Mouse (Mus musculus) embryonic facial prominence, embryonic 12.5 days (tissue): ENCODE measurements at regions not wholly inside any gene's neighbourhood (a gene's known extent, or its start where the extent isn't known, plus 50 kb on each side); places are given as distances from the start of the nearest gene placed in this dataset.

Source experiments
- ATAC-seq: fragments of 200-750 bp; cut with Nextera tagmentation; 2 replicates; pipeline ENCODE4 v1.8.0; 2017; ENCODE audit not compliant: insufficient number of reproducible peaks, insufficient read depth, low FRiP score, low TSS enrichment
- H3K27ac ChIP-seq: fragments of 300-500 bp; sonication (generic); 2 replicates; pipeline ENCODE4 v1.5.1; 2016; ENCODE audit warnings: mild to moderate bottlenecking
- H3K27me3 ChIP-seq: fragments of 300-500 bp; sonication (generic); 2 replicates; pipeline ENCODE4 v1.6.1; 2016; ENCODE audit warnings: mild to moderate bottlenecking, moderate library complexity
- H3K36me3 ChIP-seq: fragments of 300-500 bp; sonication (generic); 2 replicates; pipeline ENCODE4 v1.6.1; 2016; ENCODE audit warnings: mild to moderate bottlenecking
- H3K4me1 ChIP-seq: fragments of 300-500 bp; sonication (generic); 2 replicates; pipeline ENCODE4 v1.6.1; 2016
- H3K4me2 ChIP-seq: fragments of 300-500 bp; sonication (generic); replicated peaks from 2 replicates; pipeline ENCODE4 v1.6.1; 2016; ENCODE audit warnings: mild to moderate bottlenecking, moderate library complexity
- H3K4me3 ChIP-seq: fragments of 300-500 bp; sonication (generic); 2 replicates; pipeline ENCODE4 v1.5.1; 2016; ENCODE audit warnings: mild to moderate bottlenecking
- H3K9ac ChIP-seq: fragments of 300-500 bp; sonication (generic); 2 replicates; pipeline ENCODE4 v1.6.1; 2016; ENCODE audit warnings: mild to moderate bottlenecking, moderate library complexity
- H3K9me3 ChIP-seq: fragments of 300-500 bp; sonication (generic); 2 replicates; pipeline ENCODE4 v1.6.1; 2016; ENCODE audit warnings: mild to moderate bottlenecking, moderate library complexity
- WGBS: fragments of 180-500 bp; shearing (Covaris S2); methylation state at CpG from one replicate; pipeline ENCODE4 v1.1.7; 2016; 5-methylcytosine and 5-hydroxymethylcytosine counted together

DNA sequence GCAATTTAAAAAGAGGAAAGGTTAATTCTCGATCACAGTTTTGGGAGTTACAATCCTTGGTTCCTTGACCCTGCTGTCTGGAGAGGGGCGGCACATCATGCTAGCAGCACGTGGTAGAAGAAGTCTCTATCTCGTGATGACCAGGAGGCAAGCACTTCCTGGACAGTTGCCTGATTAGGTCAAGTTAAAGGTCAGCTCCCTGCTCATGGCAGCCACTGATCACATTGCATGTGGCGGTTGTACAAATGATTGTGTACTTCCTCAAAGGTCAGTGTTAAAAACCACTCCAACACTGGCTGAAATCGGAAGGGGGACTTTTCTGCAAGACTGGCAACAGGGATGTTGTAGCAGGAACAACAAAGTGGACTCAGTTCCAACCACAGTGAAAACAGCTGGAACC is 192.3 kb downstream of the Ly86 start:
- Histone ChIP-seq H3K9ac (no peak overlapping the region), H3K4me3 (no peak overlapping the region), H3K4me1 (peaks cover 15% of the 10 kb centered on the region), H3K36me3 (no peaks in the 10 kb centered on the region), H3K27me3 (no peaks in the 10 kb centered on the region), H3K4me2 (no peak overlapping the region), H3K9me3 (no peaks in the 10 kb centered on the region), H3K27ac (no peak overlapping the region)
- 48% methylated on average over 6 of the region's 6 CpGs for WGBS
- ATAC-seq = no peak

DNA sequence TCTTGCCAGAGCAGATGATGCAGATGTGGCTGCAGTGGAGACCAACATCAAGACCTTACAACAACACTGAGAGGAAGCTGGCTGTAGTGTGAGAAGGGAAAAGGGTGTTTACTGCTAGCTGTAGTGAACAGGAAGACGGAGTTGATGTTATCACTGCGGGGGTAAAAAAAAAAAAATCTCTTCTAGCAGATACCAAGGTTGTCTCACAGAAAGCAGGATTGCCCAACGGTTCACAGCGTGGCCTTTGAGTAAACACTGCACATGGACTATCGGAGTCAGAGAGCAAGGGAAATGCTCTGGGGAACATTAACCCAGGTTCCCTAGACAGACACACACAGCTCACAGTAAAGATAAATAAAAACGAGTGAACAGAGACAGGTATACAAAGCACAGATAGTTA is 192.8 kb downstream of the Ly86 start:
- H3K27ac ChIP-seq = no peak overlapping the region
- no peaks in the 10 kb centered on the region for H3K36me3 ChIP-seq
- no peaks in the 10 kb centered on the region for H3K27me3 ChIP-seq
- no peak for ATAC-seq
- H3K4me2 ChIP-seq = no peak overlapping the region
- H3K9ac ChIP-seq = no peak overlapping the region
- peaks cover 15% of the 10 kb centered on the region for H3K4me1 ChIP-seq
- H3K9me3 ChIP-seq = no peaks in the 10 kb centered on the region
- no peak overlapping the region for H3K4me3 ChIP-seq
- 66% methylated on average over 6 of the region's 6 CpGs for WGBS

DNA sequence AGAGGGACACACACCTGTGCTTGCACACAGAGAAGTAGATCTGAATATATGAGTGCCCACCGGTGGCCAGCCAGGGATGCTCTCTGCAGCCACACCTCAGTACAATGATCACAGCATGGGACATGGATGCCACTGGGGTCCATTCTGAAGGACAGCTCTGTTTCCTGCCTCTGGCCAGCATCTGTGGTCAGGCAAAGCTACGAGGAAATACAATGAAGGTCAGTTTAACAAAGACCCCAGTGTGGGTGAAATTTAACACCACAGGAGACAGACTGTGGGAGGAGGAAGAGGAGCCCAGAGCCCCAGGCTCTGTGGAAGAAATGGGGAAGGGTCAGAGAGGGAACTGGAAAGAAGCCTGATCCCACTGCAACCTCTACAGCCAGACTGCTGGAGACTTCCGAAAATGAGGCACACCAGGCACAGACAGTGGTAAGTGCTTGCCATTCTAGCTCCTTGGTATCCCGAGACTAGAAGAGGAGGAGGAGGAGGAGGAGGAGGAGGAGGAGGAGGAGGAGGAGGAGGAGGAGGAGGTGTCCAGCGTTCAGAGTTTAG is 196.0 kb downstream of the Ly86 start:
- no peak overlapping the region for H3K9ac ChIP-seq
- no peaks in the 10 kb centered on the region for H3K36me3 ChIP-seq
- H3K27me3 ChIP-seq = no peaks in the 10 kb centered on the region
- H3K4me2 ChIP-seq = peak overlapping the region; percentile 30
- 0 out of 2 replicates have a peak, but pooled peaks have one; percentile 22 for ATAC-seq
- H3K4me3 ChIP-seq = no peak overlapping the region
- no peak overlapping the region for H3K27ac ChIP-seq
- H3K9me3 ChIP-seq = no peaks in the 10 kb centered on the region
- peaks cover 15% of the 10 kb centered on the region for H3K4me1 ChIP-seq
- WGBS = 5% methylated on average over 4 of the region's 5 CpGs

DNA sequence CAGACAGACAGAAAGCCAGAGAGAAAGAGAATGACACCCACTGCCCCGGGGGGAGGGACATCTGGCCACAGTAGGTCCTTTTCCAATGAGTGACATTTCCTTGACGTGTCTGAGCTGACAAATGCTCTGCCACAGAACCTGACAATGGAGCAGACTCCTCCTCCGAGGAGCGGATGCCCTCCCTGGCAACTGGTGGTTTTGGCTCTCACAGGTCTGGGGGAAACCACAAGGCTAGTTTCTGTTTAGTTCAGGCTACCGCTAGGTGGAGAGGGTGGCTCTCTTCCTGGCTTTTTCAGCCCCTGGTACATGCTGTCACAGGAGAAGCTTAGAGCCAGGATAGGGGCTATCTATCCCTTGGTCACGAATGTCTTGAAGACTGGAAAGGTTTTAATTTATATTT is 196.7 kb downstream of the Ly86 start:
- peak; percentile 69; the same call in 1 of the 2 replicates for ATAC-seq
- no peaks in the 10 kb centered on the region for H3K36me3 ChIP-seq
- WGBS = 5% methylated on average over 6 of the region's 6 CpGs
- no peak overlapping the region for H3K9ac ChIP-seq
- peak overlapping the region; percentile 30 for H3K4me2 ChIP-seq
- H3K4me1 ChIP-seq = peaks cover 15% of the 10 kb centered on the region
- no peaks in the 10 kb centered on the region for H3K27me3 ChIP-seq
- H3K4me3 ChIP-seq = no peak overlapping the region
- H3K9me3 ChIP-seq = no peaks in the 10 kb centered on the region
- no peak overlapping the region for H3K27ac ChIP-seq

DNA sequence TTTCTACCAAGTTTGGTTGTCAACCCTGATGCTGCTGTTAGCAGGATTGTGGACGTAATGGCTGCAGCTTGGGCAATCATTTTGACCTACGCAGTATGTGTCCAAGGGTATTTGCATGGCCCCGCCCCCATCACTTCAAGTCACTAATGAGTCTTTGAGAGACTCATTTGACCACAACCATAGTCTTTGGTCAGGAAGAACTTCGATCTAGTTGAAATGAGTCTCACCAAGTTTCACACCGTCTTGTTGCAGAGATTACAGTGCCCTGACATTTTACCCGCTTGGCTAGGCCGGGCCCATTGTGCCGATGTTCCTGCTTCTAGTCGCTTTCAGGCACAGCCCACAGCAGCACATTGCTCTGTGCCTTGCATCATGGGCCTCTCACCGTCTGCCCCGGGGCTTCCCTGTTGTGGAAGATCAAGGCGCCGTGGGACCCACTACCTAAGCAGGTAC is 197.8 kb downstream of the Ly86 start:
- 87% methylated on average over 13 of the region's 13 CpGs for WGBS

DNA sequence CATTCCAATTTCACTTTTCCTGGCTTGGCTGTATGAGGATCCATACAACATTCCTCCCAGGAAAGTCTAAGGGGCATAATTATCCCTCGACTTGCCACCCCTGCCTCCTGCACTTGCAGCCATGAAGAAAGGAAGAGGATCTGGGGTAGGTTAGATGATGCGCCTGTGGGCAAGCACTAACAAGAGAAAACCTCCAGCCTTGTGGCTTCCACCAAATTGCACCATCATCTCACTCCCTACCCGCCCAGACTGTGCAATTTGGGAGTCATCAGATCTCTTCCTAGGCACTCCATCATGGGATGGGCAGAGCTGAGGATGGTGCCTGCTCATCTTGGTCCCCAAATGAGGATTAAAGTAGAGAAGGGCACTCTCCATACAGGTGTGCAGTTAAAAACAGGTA is 198.8 kb downstream of the Ly86 start:
- 75% methylated on average over 3 of the region's 3 CpGs for WGBS
- H3K27me3 ChIP-seq = no peaks in the 10 kb centered on the region
- H3K9ac ChIP-seq = no peak overlapping the region
- no peak for ATAC-seq
- no peak overlapping the region for H3K4me3 ChIP-seq
- peaks cover 15% of the 10 kb centered on the region for H3K4me1 ChIP-seq
- H3K27ac ChIP-seq = no peak overlapping the region
- no peak overlapping the region for H3K4me2 ChIP-seq
- H3K36me3 ChIP-seq = no peaks in the 10 kb centered on the region
- H3K9me3 ChIP-seq = no peaks in the 10 kb centered on the region

More for the DNA sequence above, 197.8 kb downstream of the Ly86 start:
- no peak overlapping the region for H3K9ac ChIP-seq
- H3K4me2 ChIP-seq = no peak overlapping the region
- H3K4me1 ChIP-seq = peaks cover 15% of the 10 kb centered on the region
- H3K4me3 ChIP-seq = no peak overlapping the region
- ATAC-seq = no peak
- no peaks in the 10 kb centered on the region for H3K9me3 ChIP-seq
- no peak overlapping the region for H3K27ac ChIP-seq
- no peaks in the 10 kb centered on the region for H3K27me3 ChIP-seq
- no peaks in the 10 kb centered on the region for H3K36me3 ChIP-seq

DNA sequence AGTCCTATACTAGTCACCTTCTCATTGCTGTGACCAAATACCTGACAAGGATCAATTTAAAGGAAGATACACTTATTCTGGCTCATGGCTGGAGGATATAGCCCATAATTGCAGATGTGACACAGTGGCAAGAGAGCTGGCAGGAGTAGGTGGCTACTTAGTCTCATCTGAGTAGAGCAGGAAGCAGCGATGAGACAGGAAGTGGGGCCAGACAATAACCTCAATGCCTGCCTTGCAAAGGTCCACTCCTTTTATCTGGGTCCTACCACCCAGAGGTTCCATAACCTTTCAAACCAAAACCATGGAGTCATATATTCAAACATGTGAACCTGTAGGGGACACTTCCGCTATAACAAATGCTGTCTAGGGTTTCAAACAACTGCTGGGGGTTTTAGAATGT is 199.7 kb downstream of the Ly86 start:
- no peak overlapping the region for H3K27ac ChIP-seq
- no peak for ATAC-seq
- WGBS = 91% methylated on average over 2 of the region's 2 CpGs

DNA sequence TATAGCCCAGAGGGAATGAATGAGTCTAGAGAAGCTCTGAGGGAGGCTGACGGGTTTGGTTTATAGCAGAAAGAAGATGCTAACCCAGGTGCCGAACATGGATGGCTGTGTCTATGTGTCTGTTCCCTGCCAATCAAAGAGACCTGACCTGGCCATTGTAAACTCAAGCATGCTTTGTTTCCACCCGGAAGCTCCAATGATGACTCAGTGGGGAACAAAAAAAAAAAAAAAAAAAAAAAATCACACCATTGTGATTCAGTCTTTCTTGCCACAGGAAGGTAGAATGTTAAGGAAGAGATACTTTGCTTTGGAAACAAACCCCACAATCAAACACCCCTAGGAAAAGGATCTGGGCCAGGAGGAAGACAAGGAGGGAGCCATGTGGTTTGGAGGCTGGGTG is 201.5 kb downstream of the Ly86 start:
- ATAC-seq = no peak

More for the DNA sequence above, 199.7 kb downstream of the Ly86 start:
- H3K4me3 ChIP-seq = no peak overlapping the region
- H3K9me3 ChIP-seq = no peaks in the 10 kb centered on the region
- no peak overlapping the region for H3K9ac ChIP-seq
- peaks cover 15% of the 10 kb centered on the region for H3K4me1 ChIP-seq
- no peak overlapping the region for H3K4me2 ChIP-seq
- H3K27me3 ChIP-seq = no peaks in the 10 kb centered on the region
- no peaks in the 10 kb centered on the region for H3K36me3 ChIP-seq

DNA sequence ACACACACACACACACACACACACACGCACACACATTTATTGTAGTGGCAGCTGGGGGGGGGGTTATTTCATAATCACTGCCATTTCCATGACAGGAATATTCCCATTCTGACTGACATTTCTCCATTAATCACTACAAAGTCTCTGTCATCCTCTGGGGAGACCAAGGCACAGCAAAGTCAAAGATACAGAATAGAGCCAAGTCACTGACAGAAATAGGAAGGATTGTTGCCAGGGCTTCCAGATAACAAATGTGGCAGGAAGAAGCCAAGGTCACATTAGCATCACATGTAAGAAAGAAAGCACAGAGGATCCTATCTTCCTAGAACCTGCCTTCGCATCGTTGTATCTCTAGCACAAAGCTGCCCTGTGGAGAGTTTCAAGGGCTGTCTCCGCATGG is 205.6 kb downstream of the Ly86 start:
- 84% methylated on average over 4 of the region's 4 CpGs for WGBS
- H3K9ac ChIP-seq = no peak overlapping the region
- no peaks in the 10 kb centered on the region for H3K36me3 ChIP-seq
- H3K4me2 ChIP-seq = no peak overlapping the region
- H3K27me3 ChIP-seq = no peaks in the 10 kb centered on the region
- H3K9me3 ChIP-seq = no peaks in the 10 kb centered on the region
- no peak for ATAC-seq
- no peak overlapping the region for H3K27ac ChIP-seq
- peaks cover 5% of the 10 kb centered on the region; the same call in 1 of the 2 replicates for H3K4me1 ChIP-seq
- H3K4me3 ChIP-seq = no peak overlapping the region

More for the DNA sequence above, 201.5 kb downstream of the Ly86 start:
- no peak overlapping the region for H3K27ac ChIP-seq
- WGBS = 74% methylated on average over 3 of the region's 3 CpGs
- H3K9ac ChIP-seq = no peak overlapping the region
- no peaks in the 10 kb centered on the region for H3K36me3 ChIP-seq
- no peak overlapping the region for H3K4me2 ChIP-seq
- H3K4me3 ChIP-seq = no peak overlapping the region
- H3K9me3 ChIP-seq = no peaks in the 10 kb centered on the region
- peaks cover 12% of the 10 kb centered on the region; the same call in 1 of the 2 replicates for H3K4me1 ChIP-seq
- no peaks in the 10 kb centered on the region for H3K27me3 ChIP-seq

DNA sequence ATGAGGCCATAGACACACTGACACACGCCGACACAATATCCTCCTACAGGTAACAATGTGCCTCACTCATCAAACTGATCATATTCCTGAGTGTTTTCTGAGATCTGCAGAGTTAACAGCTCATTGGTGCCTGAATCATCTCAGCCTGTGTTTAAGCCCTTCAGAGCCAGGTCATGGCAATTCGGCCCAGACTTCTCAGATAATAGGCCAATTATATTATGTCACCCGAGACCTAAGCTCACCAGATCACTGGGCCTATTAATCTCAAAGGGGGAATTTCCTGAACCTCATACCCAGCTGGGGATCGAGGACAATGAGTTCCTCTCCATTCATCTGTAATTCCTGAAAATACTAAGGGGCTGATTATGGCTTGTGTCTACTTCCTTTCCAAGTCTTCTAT is 208.4 kb downstream of the Ly86 start:
- WGBS = 44% methylated on average over 5 of the region's 5 CpGs

DNA sequence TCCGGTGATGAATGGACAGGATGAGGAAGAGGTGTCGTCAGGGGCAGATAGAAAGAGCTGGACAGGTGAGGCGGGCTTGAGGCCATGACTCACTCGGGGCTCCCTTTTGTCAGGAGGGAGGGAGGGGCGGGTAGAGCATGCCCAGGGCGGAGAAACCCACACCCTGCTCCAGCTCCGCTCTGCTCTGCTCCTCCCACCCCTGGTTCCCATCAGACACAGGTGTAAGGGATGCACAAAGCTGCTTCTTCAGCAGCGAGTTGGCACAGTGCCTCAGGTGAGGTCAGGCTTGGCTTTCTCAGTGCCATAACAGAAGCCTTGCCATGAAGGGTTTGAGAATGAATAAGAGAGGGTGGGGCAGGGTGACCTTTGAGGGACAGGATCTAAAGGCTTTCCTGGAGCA is 212.2 kb downstream of the Ly86 start:
- H3K4me3 ChIP-seq = no peak overlapping the region
- no peak overlapping the region for H3K4me2 ChIP-seq
- H3K4me1 ChIP-seq = peaks cover 20% of the 10 kb centered on the region
- no peak overlapping the region for H3K27ac ChIP-seq
- 74% methylated on average over 7 of the region's 8 CpGs for WGBS
- H3K9ac ChIP-seq = no peak overlapping the region
- no peaks in the 10 kb centered on the region for H3K36me3 ChIP-seq
- H3K9me3 ChIP-seq = no peaks in the 10 kb centered on the region
- no peaks in the 10 kb centered on the region for H3K27me3 ChIP-seq
- no peak for ATAC-seq

More for the DNA sequence above, 208.4 kb downstream of the Ly86 start:
- Histone ChIP-seq H3K36me3 (no peaks in the 10 kb centered on the region), H3K9me3 (no peaks in the 10 kb centered on the region), H3K4me2 (no peak overlapping the region), H3K9ac (no peak overlapping the region), H3K27me3 (no peaks in the 10 kb centered on the region), H3K4me3 (no peak overlapping the region), H3K4me1 (peaks cover 5% of the 10 kb centered on the region; the same call in 1 of the 2 replicates), H3K27ac (no peak overlapping the region)
- ATAC-seq = no peak

DNA sequence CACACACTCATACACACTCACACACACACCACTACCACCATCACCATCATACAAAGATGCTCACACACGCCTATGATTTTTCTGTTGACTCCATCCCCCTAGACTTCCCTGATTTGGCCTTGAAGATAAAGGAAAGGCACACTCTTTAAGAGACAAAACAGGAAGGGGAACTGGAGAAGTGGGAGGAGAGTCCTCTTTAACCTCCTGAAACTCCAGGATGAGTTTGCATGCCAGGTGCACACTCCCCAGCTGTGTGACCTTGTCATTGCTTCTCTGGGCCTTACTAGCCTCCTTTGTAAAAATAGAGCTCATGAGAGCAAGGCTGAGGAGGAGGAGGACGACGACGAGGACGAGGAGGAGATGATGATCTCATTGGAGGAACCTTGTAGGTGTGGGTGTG is 212.8 kb downstream of the Ly86 start:
- Histone ChIP-seq H3K4me2 (no peak overlapping the region), H3K9ac (no peak overlapping the region), H3K9me3 (no peaks in the 10 kb centered on the region), H3K27me3 (no peaks in the 10 kb centered on the region), H3K4me1 (peaks cover 26% of the 10 kb centered on the region), H3K4me3 (no peak overlapping the region), H3K36me3 (no peaks in the 10 kb centered on the region), H3K27ac (no peak overlapping the region)
- WGBS = 83% methylated on average over 5 of the region's 5 CpGs
- ATAC-seq = no peak
